Mouse (Mus musculus): ENCODE measurements around the gene Matn4.

The Matn4 gene

GRCm38 (mm10) chr2:164405060-164405459 lies at the start of gene Matn4:
TSS of gene Matn4 (minus strand) at chr2:164405160.
- no peak for DNase-seq (ENCODE audit: low spot score)

- DNase-seq (ENCODE audit: low spot score) = no peak
These were observed 49.0 kb upstream of the Matn4 start for GRCm38 (mm10) chr2:164453887-164454500.

- no peak for DNase-seq (ENCODE audit: low spot score)
These were observed 48.2 kb upstream of the Matn4 start for GRCm38 (mm10) chr2:164453047-164453757.

- no peak for DNase-seq (ENCODE audit: low spot score)
These were observed 47.2 kb upstream of the Matn4 start for GRCm38 (mm10) chr2:164452000-164452676.

GRCm38 (mm10) chr2:164449341-164450042 lies 44.5 kb upstream of the Matn4 start:
- DNase-seq (ENCODE audit: low spot score) = peak; percentile 62

- DNase-seq (ENCODE audit: low spot score) = no peak
These were observed 44.0 kb upstream of the Matn4 start for GRCm38 (mm10) chr2:164448921-164449320.

GRCm38 (mm10) chr2:164448140-164448539 lies 43.2 kb upstream of the Matn4 start:
- DNase-seq (ENCODE audit: low spot score) = no peak

GRCm38 (mm10) chr2:164446086-164446469 lies 41.1 kb upstream of the Matn4 start:
- no peak for DNase-seq (ENCODE audit: low spot score)

- no peak for DNase-seq (ENCODE audit: low spot score)
These were observed 40.6 kb upstream of the Matn4 start for GRCm38 (mm10) chr2:164445399-164446085.

GRCm38 (mm10) chr2:164444701-164445100 lies 39.7 kb upstream of the Matn4 start:
- DNase-seq (ENCODE audit: low spot score) = no peak

GRCm38 (mm10) chr2:164443460-164444000 lies 38.6 kb upstream of the Matn4 start, which contains the start of gene Sdc4:
TSS of gene Sdc4 (minus strand) at chr2:164443887.
- no peak for DNase-seq (ENCODE audit: low spot score)

GRCm38 (mm10) chr2:164443051-164443437 lies 38.1 kb upstream of the Matn4 start:
- peak; percentile 91 for DNase-seq (ENCODE audit: low spot score)

- DNase-seq (ENCODE audit: low spot score) = no peak
These were observed 37.5 kb upstream of the Matn4 start for GRCm38 (mm10) chr2:164442315-164443050.

- DNase-seq (ENCODE audit: low spot score) = no peak
These were observed 36.8 kb upstream of the Matn4 start for GRCm38 (mm10) chr2:164441731-164442130.

GRCm38 (mm10) chr2:164441155-164441554 lies 36.2 kb upstream of the Matn4 start:
- DNase-seq (ENCODE audit: low spot score) = no peak

GRCm38 (mm10) chr2:164440314-164440713 lies 35.4 kb upstream of the Matn4 start:
- no peak for DNase-seq (ENCODE audit: low spot score)

- DNase-seq (ENCODE audit: low spot score) = no peak
These were observed 34.1 kb upstream of the Matn4 start for GRCm38 (mm10) chr2:164439001-164439421.

- DNase-seq (ENCODE audit: low spot score) = no peak
These were observed 33.3 kb upstream of the Matn4 start for GRCm38 (mm10) chr2:164438257-164438656.

- no peak for DNase-seq (ENCODE audit: low spot score)
These were observed 32.8 kb upstream of the Matn4 start for GRCm38 (mm10) chr2:164437710-164438109.

GRCm38 (mm10) chr2:164436961-164437360 lies 32.0 kb upstream of the Matn4 start:
- no peak for DNase-seq (ENCODE audit: low spot score)

Data from ovary, adult 18-20 months (tissue).